Mouse (Mus musculus) hindbrain, embryonic 13.5 days (tissue): ENCODE measurements at regions not wholly inside any gene's neighbourhood (a gene's known extent, or its start where the extent isn't known, plus 50 kb on each side); places are given as distances from the start of the nearest gene placed in this dataset.

Source experiments
- ATAC-seq: fragments of 200-750 bp; cut with Nextera tagmentation; 2 replicates; pipeline ENCODE4 v1.8.0; 2017; ENCODE audit warnings: moderate TSS enrichment; ENCODE audit not compliant: low FRiP score
- H3K27ac ChIP-seq: fragments of 300-500 bp; sonication (generic); 2 replicates; pipeline ENCODE4 v1.5.1; 2015; ENCODE audit warnings: inconsistent platforms, mild to moderate bottlenecking, moderate library complexity
- H3K27me3 ChIP-seq: fragments of 300-500 bp; sonication (generic); 2 replicates; pipeline ENCODE4 v1.6.1; 2015; ENCODE audit warnings: mild to moderate bottlenecking, inconsistent platforms
- H3K36me3 ChIP-seq: fragments of 300-500 bp; sonication (generic); 2 replicates; pipeline ENCODE4 v1.6.1; 2015; ENCODE audit warnings: mild to moderate bottlenecking, inconsistent platforms
- H3K4me1 ChIP-seq: fragments of 300-500 bp; sonication (generic); replicated peaks from 2 replicates; pipeline ENCODE4 v1.6.1; 2015; ENCODE audit warnings: inconsistent platforms
- H3K4me2 ChIP-seq: fragments of 300-500 bp; sonication (generic); 2 replicates; pipeline ENCODE4 v1.6.1; 2015; ENCODE audit warnings: inconsistent platforms, mild to moderate bottlenecking, moderate library complexity
- H3K4me3 ChIP-seq: fragments of 300-500 bp; sonication (generic); 2 replicates; pipeline ENCODE4 v1.5.1; 2015; ENCODE audit warnings: mild to moderate bottlenecking, inconsistent platforms
- H3K9ac ChIP-seq: fragments of 300-500 bp; sonication (generic); 2 replicates; pipeline ENCODE4 v1.6.1; 2015; ENCODE audit warnings: mild to moderate bottlenecking, inconsistent platforms
- H3K9me3 ChIP-seq: fragments of 300-500 bp; sonication (generic); 2 replicates; pipeline ENCODE4 v1.6.1; 2016; ENCODE audit warnings: inconsistent platforms
- WGBS: fragments of 180-500 bp; shearing (Covaris S2); methylation state at CpG from one replicate; pipeline ENCODE4 v1.1.7; 2015; 5-methylcytosine and 5-hydroxymethylcytosine counted together

DNA sequence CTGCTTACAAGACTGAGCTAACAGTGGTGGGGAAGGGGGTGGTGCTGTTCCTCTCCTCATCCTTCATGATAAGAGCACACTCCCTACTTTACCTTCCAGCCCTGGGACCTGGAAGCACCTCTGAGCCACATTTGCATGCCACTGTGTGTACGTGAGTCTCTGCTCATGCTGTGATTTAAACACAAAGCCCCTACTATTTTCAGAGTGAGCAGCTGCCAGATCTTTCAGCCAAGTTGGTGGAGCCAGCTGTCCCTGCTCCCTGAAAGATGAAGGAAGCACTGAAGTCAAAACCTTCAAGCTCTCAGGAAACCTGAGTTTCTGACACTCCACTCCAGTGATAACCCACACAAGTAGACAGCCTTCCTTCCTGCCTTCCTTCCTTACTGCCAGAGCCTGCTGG lies 198.0 kb upstream of the Egln3 start:
- Histone ChIP-seq H3K36me3 (no peaks in the 10 kb centered on the region), H3K27ac (no peak overlapping the region), H3K27me3 (no peaks in the 10 kb centered on the region), H3K4me1 (no peaks in the 10 kb centered on the region), H3K4me3 (no peak overlapping the region), H3K9me3 (0 out of 2 replicates have a peak, but pooled peaks cover 3% of the 10 kb centered on the region), H3K4me2 (no peak overlapping the region), H3K9ac (no peak overlapping the region)
- ATAC-seq: no peak
- WGBS: 38% methylated on average over 1 of the region's 1 CpGs

GRCm38 (mm10) chr12:54400084-54400483 lies 196.4 kb upstream of the Egln3 start:
- H3K36me3 ChIP-seq: no peaks in the 10 kb centered on the region
- H3K4me3 ChIP-seq: no peak overlapping the region
- no peak overlapping the region for H3K27ac ChIP-seq
- H3K9ac ChIP-seq: no peak overlapping the region
- H3K9me3 ChIP-seq: 0 out of 2 replicates have a peak, but pooled peaks cover 3% of the 10 kb centered on the region
- 77% methylated on average over 5 of the region's 5 CpGs for WGBS
- no peaks in the 10 kb centered on the region for H3K4me1 ChIP-seq
- ATAC-seq: no peak
- H3K27me3 ChIP-seq: no peaks in the 10 kb centered on the region
- no peak overlapping the region for H3K4me2 ChIP-seq

- no peaks in the 10 kb centered on the region for H3K4me1 ChIP-seq
- no peak overlapping the region for H3K27ac ChIP-seq
- no peaks in the 10 kb centered on the region for H3K36me3 ChIP-seq
- WGBS: 84% methylated on average over 6 of the region's 6 CpGs
- no peak for ATAC-seq
- H3K27me3 ChIP-seq: no peaks in the 10 kb centered on the region
- H3K4me2 ChIP-seq: no peak overlapping the region
- H3K9me3 ChIP-seq: no peaks in the 10 kb centered on the region
- no peak overlapping the region for H3K9ac ChIP-seq
- H3K4me3 ChIP-seq: no peak overlapping the region
These were observed 194.4 kb upstream of the Egln3 start for GRCm38 (mm10) chr12:54398080-54398479.

DNA sequence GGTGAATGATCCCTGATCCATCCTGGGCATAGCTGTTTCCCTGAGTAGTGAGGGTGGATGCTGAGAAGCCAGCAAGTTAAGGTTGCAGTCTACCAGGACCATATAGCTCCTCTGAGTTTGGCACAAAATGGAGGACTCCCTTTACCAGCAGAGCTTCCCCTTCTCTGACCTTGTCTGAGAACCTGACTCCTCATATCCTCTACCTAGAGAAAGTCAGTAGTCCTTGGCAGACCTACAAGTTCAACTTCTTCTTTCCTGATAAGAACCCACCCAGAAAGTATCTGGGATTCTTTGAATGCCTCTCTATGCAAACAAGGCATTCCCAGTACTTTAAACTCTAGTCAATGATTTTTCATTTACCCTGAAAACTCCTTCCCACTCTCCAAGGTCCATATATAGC lies 193.3 kb upstream of the Egln3 start:
- no peak for ATAC-seq

DNA sequence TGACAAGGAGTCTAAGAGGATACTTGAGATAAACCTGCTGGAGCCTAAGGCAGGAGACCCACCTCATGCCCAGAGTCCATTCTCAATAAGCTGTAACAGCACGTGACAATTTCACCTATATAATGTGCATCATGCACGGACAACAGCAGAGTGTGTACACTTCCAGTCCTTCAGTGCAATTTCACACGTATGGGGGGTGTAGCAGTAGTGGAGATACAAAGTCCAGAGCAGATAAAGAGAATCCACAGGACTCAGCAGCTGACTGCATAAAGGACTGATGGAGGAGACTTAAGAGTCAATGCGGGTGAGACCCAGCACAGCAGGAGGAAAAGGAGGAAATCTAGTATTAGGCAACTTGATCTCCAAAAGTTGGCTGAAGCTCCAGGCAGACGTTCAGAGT lies 192.7 kb upstream of the Egln3 start:
- WGBS: 84% methylated on average over 5 of the region's 5 CpGs
- no peak for ATAC-seq
- H3K27ac ChIP-seq: no peak overlapping the region

More for the DNA sequence above, 193.3 kb upstream of the Egln3 start:
- Histone ChIP-seq H3K9ac (no peak overlapping the region), H3K27ac (no peak overlapping the region), H3K4me2 (no peak overlapping the region), H3K27me3 (no peaks in the 10 kb centered on the region), H3K9me3 (no peaks in the 10 kb centered on the region), H3K4me1 (no peaks in the 10 kb centered on the region), H3K4me3 (no peak overlapping the region), H3K36me3 (no peaks in the 10 kb centered on the region)

DNA sequence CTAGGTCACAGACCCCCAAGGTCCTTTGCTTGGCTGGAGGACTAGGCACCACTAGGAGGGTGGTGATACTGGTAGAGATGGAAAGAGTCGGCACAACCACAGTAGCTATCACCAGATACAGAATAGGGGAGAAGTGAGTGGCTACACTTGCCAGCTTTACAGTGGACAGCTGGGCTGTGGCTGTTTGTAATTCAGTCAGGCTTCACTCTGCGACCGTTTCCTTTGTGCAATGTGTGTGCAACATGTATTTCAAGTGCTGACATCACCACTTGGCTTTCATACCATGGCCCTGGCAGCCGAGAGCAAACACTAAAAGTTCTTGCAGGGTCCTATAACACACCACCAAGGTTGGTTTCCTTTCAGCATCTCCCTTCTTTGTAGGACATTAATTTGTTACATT lies 181.7 kb upstream of the Egln3 start:
- no peak overlapping the region for H3K27ac ChIP-seq
- no peaks in the 10 kb centered on the region for H3K36me3 ChIP-seq
- H3K4me3 ChIP-seq: no peak overlapping the region
- H3K27me3 ChIP-seq: no peaks in the 10 kb centered on the region
- 65% methylated on average over 4 of the region's 4 CpGs for WGBS
- no peak for ATAC-seq
- no peaks in the 10 kb centered on the region for H3K9me3 ChIP-seq
- H3K9ac ChIP-seq: no peak overlapping the region
- no peaks in the 10 kb centered on the region for H3K4me1 ChIP-seq
- H3K4me2 ChIP-seq: no peak overlapping the region

More for the DNA sequence above, 192.7 kb upstream of the Egln3 start:
- Histone ChIP-seq H3K36me3 (no peaks in the 10 kb centered on the region), H3K4me3 (no peak overlapping the region), H3K9ac (no peak overlapping the region), H3K4me1 (no peaks in the 10 kb centered on the region), H3K9me3 (no peaks in the 10 kb centered on the region), H3K27me3 (no peaks in the 10 kb centered on the region), H3K4me2 (no peak overlapping the region)

DNA sequence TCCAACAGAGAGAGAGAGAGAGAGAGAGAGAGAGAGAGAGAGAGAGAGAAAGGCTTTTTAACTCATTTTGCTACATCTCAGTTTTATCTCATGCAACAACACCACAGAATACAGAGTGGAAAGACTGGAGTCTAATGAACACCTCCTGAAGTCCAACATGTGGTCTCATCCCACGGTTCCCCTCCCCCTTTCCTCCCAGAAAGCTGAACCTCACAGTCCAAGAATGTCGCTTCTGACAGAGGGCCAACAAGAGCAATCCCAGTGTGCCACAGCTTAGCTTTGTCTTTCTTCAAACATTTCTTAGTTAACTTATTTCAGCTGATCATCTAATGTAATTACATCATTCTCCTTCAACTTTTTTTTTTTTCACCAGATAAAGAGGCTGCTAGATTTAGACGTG lies 180.5 kb upstream of the Egln3 start:
- H3K4me2 ChIP-seq: no peak overlapping the region
- no peak for ATAC-seq
- H3K27me3 ChIP-seq: no peaks in the 10 kb centered on the region
- no peak overlapping the region for H3K4me3 ChIP-seq
- H3K27ac ChIP-seq: no peak overlapping the region
- 66% methylated on average over 3 of the region's 3 CpGs for WGBS
- H3K4me1 ChIP-seq: no peaks in the 10 kb centered on the region
- 0 out of 2 replicates have a peak, but pooled peaks cover under 1% of the 10 kb centered on the region for H3K9me3 ChIP-seq
- no peaks in the 10 kb centered on the region for H3K36me3 ChIP-seq
- H3K9ac ChIP-seq: no peak overlapping the region

DNA sequence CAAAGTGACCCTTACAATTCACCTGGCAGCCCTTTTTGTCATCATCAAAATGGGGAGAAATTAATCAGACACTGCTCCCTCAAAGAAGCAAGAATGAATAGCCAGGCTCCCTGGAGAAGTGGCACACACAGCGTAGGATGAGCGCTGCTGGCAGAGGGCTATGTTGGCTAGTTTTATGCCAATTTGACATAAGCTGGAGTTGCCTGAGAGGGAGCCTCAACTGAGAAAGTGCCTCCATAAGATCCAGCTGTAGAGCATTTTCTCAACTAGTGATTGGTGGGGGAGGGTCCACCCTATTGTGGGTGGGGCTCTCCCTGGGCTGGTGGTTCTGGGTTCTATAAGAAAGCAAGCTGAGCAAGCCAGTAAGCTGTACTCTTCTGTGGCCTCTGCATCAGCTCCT lies 179.3 kb upstream of the Egln3 start:
- Histone ChIP-seq H3K4me2 (no peak overlapping the region), H3K4me3 (no peak overlapping the region), H3K27ac (no peak overlapping the region), H3K27me3 (no peaks in the 10 kb centered on the region), H3K9me3 (0 out of 2 replicates have a peak, but pooled peaks cover 10% of the 10 kb centered on the region), H3K36me3 (no peaks in the 10 kb centered on the region), H3K9ac (no peak overlapping the region), H3K4me1 (no peaks in the 10 kb centered on the region)
- ATAC-seq: no peak
- WGBS: 93% methylated on average over 2 of the region's 2 CpGs

DNA sequence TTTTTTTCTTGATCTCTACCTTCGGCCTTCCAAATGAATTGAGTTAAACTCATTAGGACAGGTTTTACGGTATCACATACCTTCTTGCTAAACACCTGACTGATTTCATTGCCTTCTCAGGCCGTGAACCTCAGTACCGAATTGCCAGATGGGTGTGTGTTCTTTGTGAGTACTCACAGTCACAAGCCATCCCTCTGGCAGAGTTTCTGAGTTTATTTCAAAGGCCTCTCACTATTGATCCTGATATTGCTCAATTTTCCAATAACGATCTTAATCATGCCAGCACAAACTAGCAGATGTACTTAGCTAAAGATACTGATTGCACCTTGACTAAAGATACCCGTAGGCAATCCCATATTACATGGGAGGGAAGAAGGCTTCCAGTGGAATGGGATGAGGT lies 178.4 kb upstream of the Egln3 start:
- Histone ChIP-seq H3K4me3 (no peak overlapping the region), H3K4me2 (no peak overlapping the region), H3K9ac (no peak overlapping the region), H3K9me3 (0 out of 2 replicates have a peak, but pooled peaks cover 10% of the 10 kb centered on the region), H3K27ac (no peak overlapping the region), H3K36me3 (no peaks in the 10 kb centered on the region), H3K4me1 (no peaks in the 10 kb centered on the region), H3K27me3 (no peaks in the 10 kb centered on the region)
- WGBS: 95% methylated on average over 6 of the region's 6 CpGs
- no peak for ATAC-seq

GRCm38 (mm10) chr12:54380322-54380721 lies 176.7 kb upstream of the Egln3 start:
- no peaks in the 10 kb centered on the region for H3K27me3 ChIP-seq
- no peaks in the 10 kb centered on the region for H3K36me3 ChIP-seq
- H3K4me2 ChIP-seq: no peak overlapping the region
- WGBS: 91% methylated on average over 5 of the region's 5 CpGs
- no peak for ATAC-seq
- no peak overlapping the region for H3K9ac ChIP-seq
- 0 out of 2 replicates have a peak, but pooled peaks cover 10% of the 10 kb centered on the region for H3K9me3 ChIP-seq
- no peaks in the 10 kb centered on the region for H3K4me1 ChIP-seq
- H3K4me3 ChIP-seq: no peak overlapping the region
- no peak overlapping the region for H3K27ac ChIP-seq

- Histone ChIP-seq H3K27me3 (no peaks in the 10 kb centered on the region), H3K36me3 (no peaks in the 10 kb centered on the region), H3K9me3 (0 out of 2 replicates have a peak, but pooled peaks cover 10% of the 10 kb centered on the region), H3K4me3 (no peak overlapping the region), H3K4me1 (no peaks in the 10 kb centered on the region), H3K27ac (no peak overlapping the region), H3K4me2 (no peak overlapping the region), H3K9ac (no peak overlapping the region)
- 89% methylated on average over 2 of the region's 2 CpGs for WGBS
- ATAC-seq: no peak
These were observed 174.9 kb upstream of the Egln3 start for GRCm38 (mm10) chr12:54378576-54378975.

DNA sequence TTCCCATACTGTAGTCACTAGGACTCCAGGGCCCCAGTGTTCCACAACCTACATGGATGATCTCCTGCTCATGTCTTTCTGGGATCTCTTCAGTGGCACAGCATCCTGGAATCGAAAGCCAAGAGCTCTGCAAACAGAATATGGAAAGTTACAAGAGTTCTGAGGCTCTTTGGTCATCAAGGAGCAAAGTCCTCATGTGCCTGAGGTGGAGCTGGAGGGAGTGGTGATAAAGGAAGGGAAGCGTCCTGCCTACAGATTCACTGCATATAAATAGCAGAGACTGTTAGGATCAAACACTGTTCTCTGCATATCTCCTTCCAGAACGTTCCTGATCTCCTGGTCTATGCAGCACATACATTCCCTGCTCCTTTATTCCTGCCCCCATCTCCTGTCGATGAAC lies 170.4 kb upstream of the Egln3 start:
- no peak for ATAC-seq

GRCm38 (mm10) chr12:54369217-54369616 lies 165.6 kb upstream of the Egln3 start:
- Histone ChIP-seq H3K36me3 (no peaks in the 10 kb centered on the region), H3K4me1 (no peaks in the 10 kb centered on the region), H3K27me3 (no peaks in the 10 kb centered on the region), H3K4me2 (no peak overlapping the region), H3K27ac (no peak overlapping the region), H3K9me3 (no peaks in the 10 kb centered on the region), H3K4me3 (no peak overlapping the region), H3K9ac (no peak overlapping the region)
- 92% methylated on average over 5 of the region's 5 CpGs for WGBS
- no peak for ATAC-seq

More for the DNA sequence above, 170.4 kb upstream of the Egln3 start:
- 81% methylated on average over 4 of the region's 4 CpGs for WGBS
- H3K27ac ChIP-seq: no peak overlapping the region
- no peak overlapping the region for H3K9ac ChIP-seq
- H3K4me1 ChIP-seq: no peaks in the 10 kb centered on the region
- no peak overlapping the region for H3K4me2 ChIP-seq
- no peaks in the 10 kb centered on the region for H3K27me3 ChIP-seq
- no peaks in the 10 kb centered on the region for H3K36me3 ChIP-seq
- no peak overlapping the region for H3K4me3 ChIP-seq
- 0 out of 2 replicates have a peak, but pooled peaks cover 9% of the 10 kb centered on the region for H3K9me3 ChIP-seq
